Mouse (Mus musculus) heart, postnatal 10 days (tissue): Measurements from ENCODE around the gene Tmprss4. TPM values are rescaled to one million over a fixed set of nuclear protein-coding genes. Genes with fewer than 3 reads are reported as not detected.

Experiments
- DNase-seq, 2 experiments: peaks; one replicate each; pipeline ENCODE4 v3.0.0; 2021
- intact Hi-C: fragments of 180-260 bp; cut with DNase I; formaldehyde crosslinking; loops from one replicate; pipeline ENCODE4 v1.15.1; 2025
- total RNA-seq, 2 experiments: library from RNA; stranded (reverse); gene quantifications; 2 replicates each; pipeline ENCODE4 v1.2.3; 2021

Gene Tmprss4
- total RNA-seq, 2 experiments from 2014 or later, result not detected

DNA sequence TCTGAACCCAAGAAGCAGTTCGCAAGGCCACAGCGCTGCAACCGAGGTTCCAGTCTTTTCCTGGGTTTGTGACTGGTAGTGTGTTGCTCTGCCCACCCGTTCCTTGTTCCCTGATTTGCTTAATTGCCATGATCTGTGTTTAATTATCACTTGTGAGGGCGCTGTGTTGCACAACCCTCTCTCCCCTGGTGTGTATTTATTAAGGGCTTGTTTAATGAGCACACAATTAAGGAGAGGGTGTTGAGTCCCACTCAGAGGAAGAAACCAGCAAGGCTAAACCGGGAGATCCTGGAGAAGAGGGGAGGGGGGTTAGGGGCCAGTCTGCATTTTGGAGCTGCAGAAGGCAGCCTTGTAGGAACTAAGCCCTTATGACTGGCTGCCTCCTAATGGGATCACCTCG lies 62.9 kb downstream of the Tmprss4 start:
- DNase-seq, result no peak
- intact Hi-C loops, result loop anchor here (10.0 kb wide), 1 partner anchor 356 kb away; no protein-coding TSS in a partner anchor

DNA sequence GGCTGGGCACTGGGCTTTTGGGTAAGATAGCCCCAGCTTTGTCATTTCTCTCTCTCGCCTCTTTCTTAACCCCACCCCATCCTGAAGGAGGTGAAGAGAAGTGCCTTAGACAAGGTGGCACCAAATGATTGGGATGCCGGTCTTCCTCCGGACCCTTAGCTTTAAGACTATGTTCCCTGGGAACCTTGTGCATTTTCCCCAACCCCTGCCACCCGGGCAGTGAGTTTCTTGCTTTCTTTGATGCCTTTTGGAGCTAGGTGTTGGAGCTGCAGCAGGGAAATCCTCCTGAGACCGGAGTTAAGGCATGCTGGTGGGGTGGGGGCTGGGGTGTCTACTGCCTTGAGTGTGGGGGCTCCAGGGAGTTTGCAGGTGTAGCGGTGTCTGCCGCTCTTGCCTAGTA lies 64.8 kb downstream of the Tmprss4 start:
- intact Hi-C loops, result loop anchor here (5.0 kb wide), 1 partner anchor 92 kb away; no protein-coding TSS in a partner anchor
- no peak for DNase-seq

GRCm38 (mm10) chr9:45138191-45139032 lies 65.5 kb downstream of the Tmprss4 start, which contains the start of gene Scn4b:
Gene Scn4b (plus strand): TSS chr9:45138395.
- DNase-seq, result peak; percentile 39 to 51
- intact Hi-C loops, result loop anchor here (5.0 kb wide), 1 partner anchor 91 kb away; no protein-coding TSS in a partner anchor

DNA sequence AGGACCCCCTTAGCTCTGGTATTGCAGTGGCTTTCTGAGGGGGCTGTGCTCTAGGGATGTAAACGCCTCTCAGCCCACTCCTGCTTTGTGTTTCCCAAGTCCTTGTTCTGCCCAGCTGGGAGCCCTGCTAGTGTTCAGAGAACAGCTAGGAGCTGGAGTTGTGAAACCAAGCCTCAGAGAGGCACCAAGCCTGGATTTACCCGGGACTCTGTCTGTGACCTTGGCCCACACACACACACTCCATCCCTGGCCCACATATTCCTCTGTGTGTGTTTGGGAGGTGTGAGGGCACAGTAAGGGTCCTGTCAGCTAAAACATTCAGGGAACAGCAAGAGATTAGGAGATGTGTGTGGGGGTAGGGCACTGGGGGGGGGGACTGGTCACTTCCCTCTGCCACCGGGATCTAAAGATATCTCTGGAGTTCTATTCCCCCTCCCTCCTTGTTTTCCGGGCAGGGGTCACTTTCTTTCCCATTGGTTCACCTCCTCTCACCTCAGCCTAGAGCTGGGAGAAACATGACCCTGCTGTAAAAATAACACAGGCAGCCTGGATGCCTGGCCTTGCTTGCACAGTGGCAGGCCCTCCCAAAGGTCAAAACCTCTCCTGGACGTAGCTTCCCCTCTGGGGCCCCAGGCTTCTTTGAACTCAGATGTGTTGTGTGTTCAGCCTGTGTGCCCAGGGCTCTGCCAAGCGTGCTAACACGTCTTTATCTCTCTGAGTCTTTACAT lies 67.3 kb downstream of the Tmprss4 start:
- no peak for DNase-seq
- intact Hi-C loops, result loop anchor here (5.0 kb wide), 1 partner anchor 89 kb away; no protein-coding TSS in a partner anchor

GRCm38 (mm10) chr9:45133484-45134310 lies 70.2 kb downstream of the Tmprss4 start:
- peak; percentile 64 to 77 for DNase-seq
- intact Hi-C loops, result loop anchor here (5.0 kb wide), 1 partner anchor 111 kb away; no protein-coding TSS in a partner anchor

- DNase-seq, result no peak
- intact Hi-C loops, result loop anchor here (5.0 kb wide), 1 partner anchor 108 kb away; no protein-coding TSS in a partner anchor
Measured at GRCm38 (mm10) chr9:45130119-45130518, 73.8 kb downstream of the Tmprss4 start.

GRCm38 (mm10) chr9:45126941-45127340 lies 77.0 kb downstream of the Tmprss4 start:
- no peak for DNase-seq
- intact Hi-C loops, result no loop called here

- intact Hi-C loops, result no loop called here
Measured at GRCm38 (mm10) chr9:45125211-45125610, 78.7 kb downstream of the Tmprss4 start.

More at GRCm38 (mm10) chr9:45125211-45125610, 78.7 kb downstream of the Tmprss4 start:
- no peak for DNase-seq

Other genes with a start within 250 kb of the Tmprss4 start
- 10 to 100 TPM; 41.1 to 45.1 TPM for gene Ube4a, start 238.5 kb downstream of the Tmprss4 start, total RNA-seq
- gene Cd3g, start 223.7 kb downstream of the Tmprss4 start, total RNA-seq, result 1 to 10 TPM; 1.2 to 1.3 TPM
- gene Cd3d, start 222.3 kb downstream of the Tmprss4 start, total RNA-seq, result 1 to 10 TPM in 1 of 2 experiments, under 1 TPM in 1; 0.77 to 1.5 TPM
- 1 to 10 TPM; 2.0 to 2.4 TPM for gene Cd3e, start 194.5 kb downstream of the Tmprss4 start, total RNA-seq
- gene Mpzl2, start 164.3 kb downstream of the Tmprss4 start, total RNA-seq, result 1 to 10 TPM; 1.6 to 2.2 TPM
- gene Mpzl3, start 148.9 kb downstream of the Tmprss4 start, total RNA-seq, result 1 to 10 TPM in 1 of 2 experiments, under 1 TPM in 1; 0.82 to 2.1 TPM
- under 1 TPM; 0.19 to 0.30 TPM for gene Jaml, start 124.9 kb downstream of the Tmprss4 start, total RNA-seq
- gene Scn2b, start 86.3 kb downstream of the Tmprss4 start, total RNA-seq, result 1 to 10 TPM in 1 of 2 experiments, under 1 TPM in 1; 0.79 to 1.1 TPM
- gene Scn4b, start 65.7 kb downstream of the Tmprss4 start, total RNA-seq, result under 1 TPM; 0.20 to 0.22 TPM
- gene BC049352, start 22.1 kb downstream of the Tmprss4 start, total RNA-seq, result not detected
- gene Il10ra, start 65.1 kb upstream of the Tmprss4 start, total RNA-seq, result 1 to 10 TPM; 1.3 TPM
- 1 to 10 TPM in 1 of 2 experiments, under 1 TPM in 1; 0.50 to 1.3 TPM for gene Tmprss13, start 115.0 kb upstream of the Tmprss4 start, total RNA-seq
- gene Fxyd6, start 166.1 kb upstream of the Tmprss4 start, total RNA-seq, result 10 to 100 TPM; 25.5 to 31.0 TPM
- gene Fxyd2, start 195.6 kb upstream of the Tmprss4 start, total RNA-seq, result under 1 TPM; 0.60 to 0.92 TPM
- not detected for gene Dscaml1, start 222.5 kb upstream of the Tmprss4 start, total RNA-seq